Mouse (Mus musculus): ENCODE data around the gene Cldn2. TPM values are rescaled to one million over a fixed set of nuclear protein-coding genes. Genes with fewer than 3 reads are reported as not detected.

Gene Cldn2
- polyA plus RNA-seq, 1 experiment from 2014 or later, result not detected

GRCm38 (mm10) chrX:139813299-139814002 is 12.8 kb downstream of the Cldn2 start:
- H3K9ac ChIP-seq (ENCODE audit: low read depth, low read length), result no peak overlapping the region
- no peaks in the 10 kb centered on the region for H3K27me3 ChIP-seq (ENCODE audit: control insufficient read depth, insufficient read depth, low read length)
- H3K4me1 ChIP-seq (ENCODE audit: control insufficient read depth, insufficient read depth, low read length), result no peaks in the 10 kb centered on the region
- H3K9me3 ChIP-seq (replicated peaks; ENCODE audit: control insufficient read depth, low read length), result no peaks in the 10 kb centered on the region
- H3K36me3 ChIP-seq (ENCODE audit: control insufficient read depth, insufficient read depth, low read length), result no peaks in the 10 kb centered on the region
- WGBS (ENCODE audit: insufficient replicate concordance), result 66% methylated on average over 9 of the region's 9 CpGs
- ATAC-seq (replicated peaks; ENCODE audit: insufficient number of reproducible peaks, low FRiP score, low TSS enrichment), result no peak
- no peak overlapping the region for H3K4me3 ChIP-seq (ENCODE audit: low read depth, low read length)
- H3K27ac ChIP-seq (ENCODE audit: low read depth, low read length), result no peak overlapping the region
- H3K4me2 ChIP-seq, result no peak overlapping the region

GRCm38 (mm10) chrX:139814018-139814635 is 13.5 kb downstream of the Cldn2 start:
- Histone ChIP-seq H3K27ac (ENCODE audit: low read depth, low read length) (no peak overlapping the region), H3K27me3 (ENCODE audit: control insufficient read depth, insufficient read depth, low read length) (no peaks in the 10 kb centered on the region), H3K36me3 (ENCODE audit: control insufficient read depth, insufficient read depth, low read length) (no peaks in the 10 kb centered on the region), H3K9ac (ENCODE audit: low read depth, low read length) (no peak overlapping the region), H3K9me3 (replicated peaks; ENCODE audit: control insufficient read depth, low read length) (no peaks in the 10 kb centered on the region), H3K4me1 (ENCODE audit: control insufficient read depth, insufficient read depth, low read length) (no peaks in the 10 kb centered on the region), H3K4me2 (no peak overlapping the region), H3K4me3 (ENCODE audit: low read depth, low read length) (no peak overlapping the region)
- WGBS (ENCODE audit: insufficient replicate concordance), result 63% methylated on average over 8 of the region's 8 CpGs
- no peak for ATAC-seq (replicated peaks; ENCODE audit: insufficient number of reproducible peaks, low FRiP score, low TSS enrichment)

- Histone ChIP-seq H3K27ac (ENCODE audit: low read depth, low read length) (no peak overlapping the region), H3K4me3 (ENCODE audit: low read depth, low read length) (no peak overlapping the region), H3K4me1 (ENCODE audit: control insufficient read depth, insufficient read depth, low read length) (no peaks in the 10 kb centered on the region), H3K36me3 (ENCODE audit: control insufficient read depth, insufficient read depth, low read length) (no peaks in the 10 kb centered on the region), H3K27me3 (ENCODE audit: control insufficient read depth, insufficient read depth, low read length) (no peaks in the 10 kb centered on the region), H3K9ac (ENCODE audit: low read depth, low read length) (no peak overlapping the region), H3K4me2 (no peak overlapping the region), H3K9me3 (replicated peaks; ENCODE audit: control insufficient read depth, low read length) (no peaks in the 10 kb centered on the region)
- no peak for ATAC-seq (replicated peaks; ENCODE audit: insufficient number of reproducible peaks, low FRiP score, low TSS enrichment)
- WGBS (ENCODE audit: insufficient replicate concordance), result 77% methylated on average over 5 of the region's 5 CpGs
Measured at GRCm38 (mm10) chrX:139815201-139815600, 14.6 kb downstream of the Cldn2 start.

GRCm38 (mm10) chrX:139825402-139825801 is 24.8 kb downstream of the Cldn2 start:
- ATAC-seq (replicated peaks; ENCODE audit: insufficient number of reproducible peaks, low FRiP score, low TSS enrichment), result no peak
- Histone ChIP-seq H3K36me3 (ENCODE audit: control insufficient read depth, insufficient read depth, low read length) (no peaks in the 10 kb centered on the region), H3K27me3 (ENCODE audit: control insufficient read depth, insufficient read depth, low read length) (no peaks in the 10 kb centered on the region), H3K9me3 (replicated peaks; ENCODE audit: control insufficient read depth, low read length) (no peaks in the 10 kb centered on the region), H3K27ac (ENCODE audit: low read depth, low read length) (no peak overlapping the region), H3K4me1 (ENCODE audit: control insufficient read depth, insufficient read depth, low read length) (no peaks in the 10 kb centered on the region), H3K4me3 (ENCODE audit: low read depth, low read length) (no peak overlapping the region), H3K4me2 (no peak overlapping the region), H3K9ac (ENCODE audit: low read depth, low read length) (no peak overlapping the region)
- WGBS (ENCODE audit: insufficient replicate concordance), result 86% methylated on average over 1 of the region's 1 CpGs

- H3K4me3 ChIP-seq (ENCODE audit: low read depth, low read length), result no peak overlapping the region
- no peak overlapping the region for H3K4me2 ChIP-seq
- no peaks in the 10 kb centered on the region for H3K4me1 ChIP-seq (ENCODE audit: control insufficient read depth, insufficient read depth, low read length)
- no peak overlapping the region for H3K27ac ChIP-seq (ENCODE audit: low read depth, low read length)
- WGBS (ENCODE audit: insufficient replicate concordance), result 67% methylated on average over 4 of the region's 4 CpGs
- H3K36me3 ChIP-seq (ENCODE audit: control insufficient read depth, insufficient read depth, low read length), result no peaks in the 10 kb centered on the region
- no peak overlapping the region for H3K9ac ChIP-seq (ENCODE audit: low read depth, low read length)
- H3K27me3 ChIP-seq (ENCODE audit: control insufficient read depth, insufficient read depth, low read length), result no peaks in the 10 kb centered on the region
- ATAC-seq (replicated peaks; ENCODE audit: insufficient number of reproducible peaks, low FRiP score, low TSS enrichment), result no peak
- H3K9me3 ChIP-seq (replicated peaks; ENCODE audit: control insufficient read depth, low read length), result no peaks in the 10 kb centered on the region
Measured at GRCm38 (mm10) chrX:139826926-139827325, 26.3 kb downstream of the Cldn2 start.

GRCm38 (mm10) chrX:139828363-139829092 is 27.9 kb downstream of the Cldn2 start:
- Histone ChIP-seq H3K9ac (ENCODE audit: low read depth, low read length) (no peak overlapping the region), H3K4me3 (ENCODE audit: low read depth, low read length) (no peak overlapping the region), H3K4me1 (ENCODE audit: control insufficient read depth, insufficient read depth, low read length) (no peaks in the 10 kb centered on the region), H3K9me3 (replicated peaks; ENCODE audit: control insufficient read depth, low read length) (no peaks in the 10 kb centered on the region), H3K27me3 (ENCODE audit: control insufficient read depth, insufficient read depth, low read length) (no peaks in the 10 kb centered on the region), H3K4me2 (no peak overlapping the region), H3K36me3 (ENCODE audit: control insufficient read depth, insufficient read depth, low read length) (no peaks in the 10 kb centered on the region), H3K27ac (ENCODE audit: low read depth, low read length) (no peak overlapping the region)
- 86% methylated on average over 6 of the region's 6 CpGs for WGBS (ENCODE audit: insufficient replicate concordance)
- no peak for ATAC-seq (replicated peaks; ENCODE audit: insufficient number of reproducible peaks, low FRiP score, low TSS enrichment)

- H3K4me3 ChIP-seq (ENCODE audit: low read depth, low read length), result no peak overlapping the region
- no peaks in the 10 kb centered on the region for H3K4me1 ChIP-seq (ENCODE audit: control insufficient read depth, insufficient read depth, low read length)
- H3K36me3 ChIP-seq (ENCODE audit: control insufficient read depth, insufficient read depth, low read length), result no peaks in the 10 kb centered on the region
- 21% methylated on average over 5 of the region's 5 CpGs for WGBS (ENCODE audit: insufficient replicate concordance)
- no peak overlapping the region for H3K27ac ChIP-seq (ENCODE audit: low read depth, low read length)
- H3K9ac ChIP-seq (ENCODE audit: low read depth, low read length), result no peak overlapping the region
- H3K9me3 ChIP-seq (replicated peaks; ENCODE audit: control insufficient read depth, low read length), result no peaks in the 10 kb centered on the region
- H3K27me3 ChIP-seq (ENCODE audit: control insufficient read depth, insufficient read depth, low read length), result no peaks in the 10 kb centered on the region
- no peak for ATAC-seq (replicated peaks; ENCODE audit: insufficient number of reproducible peaks, low FRiP score, low TSS enrichment)
- no peak overlapping the region for H3K4me2 ChIP-seq
Measured at GRCm38 (mm10) chrX:139832464-139832863, 31.8 kb downstream of the Cldn2 start.

GRCm38 (mm10) chrX:139839057-139839456 is 38.4 kb downstream of the Cldn2 start:
- Histone ChIP-seq H3K36me3 (ENCODE audit: control insufficient read depth, insufficient read depth, low read length) (no peaks in the 10 kb centered on the region), H3K4me3 (ENCODE audit: low read depth, low read length) (no peak overlapping the region), H3K27me3 (ENCODE audit: control insufficient read depth, insufficient read depth, low read length) (no peaks in the 10 kb centered on the region), H3K9ac (ENCODE audit: low read depth, low read length) (no peak overlapping the region), H3K4me1 (ENCODE audit: control insufficient read depth, insufficient read depth, low read length) (no peaks in the 10 kb centered on the region), H3K27ac (ENCODE audit: low read depth, low read length) (no peak overlapping the region), H3K9me3 (replicated peaks; ENCODE audit: control insufficient read depth, low read length) (no peaks in the 10 kb centered on the region), H3K4me2 (no peak overlapping the region)
- 39% methylated on average over 3 of the region's 3 CpGs for WGBS (ENCODE audit: insufficient replicate concordance)
- no peak for ATAC-seq (replicated peaks; ENCODE audit: insufficient number of reproducible peaks, low FRiP score, low TSS enrichment)

Data from heart, embryonic 11.5 days (tissue).